Mouse (Mus musculus) kidney, postnatal 10 days (tissue): ENCODE measurements around the gene Sprr2f.

Experiments used
- DNase-seq: peaks from one replicate; pipeline ENCODE4 v3.0.0; 2021; ENCODE audit warnings: mixed read lengths

Sprr2f gene

GRCm38 (mm10) chr3:92364887-92365286 is at the start of gene Sprr2f:
Sprr2f (plus strand) TSS chr3:92365187.
- no peak for DNase-seq

GRCm38 (mm10) chr3:92316320-92316719 is 48.7 kb upstream of the Sprr2f start, which contains the start of gene Sprr2b:
Sprr2b (plus strand) TSS chr3:92316620.
- no peak for DNase-seq

- DNase-seq = no peak
These were observed 47.6 kb upstream of the Sprr2f start for GRCm38 (mm10) chr3:92317384-92317783.

GRCm38 (mm10) chr3:92336278-92336677 is 28.7 kb upstream of the Sprr2f start:
- no peak for DNase-seq

GRCm38 (mm10) chr3:92338840-92339239 is 26.1 kb upstream of the Sprr2f start, which contains the start of gene Sprr2d:
Sprr2d (plus strand) TSS chr3:92339140.
- DNase-seq = no peak

GRCm38 (mm10) chr3:92351843-92352242 is 13.1 kb upstream of the Sprr2f start, which contains the start of gene Sprr2e:
Sprr2e (plus strand) TSS chr3:92352143.
- DNase-seq = no peak

- no peak for DNase-seq
These were observed 3.4 kb upstream of the Sprr2f start for GRCm38 (mm10) chr3:92361619-92362018.

GRCm38 (mm10) chr3:92373613-92374012 is 8.6 kb downstream of the Sprr2f start:
- DNase-seq = no peak

GRCm38 (mm10) chr3:92385385-92385784 is 20.4 kb downstream of the Sprr2f start, which contains the start of gene Sprr2h:
Sprr2h (plus strand) TSS chr3:92385685.
- no peak for DNase-seq

- no peak for DNase-seq
These were observed 29.3 kb downstream of the Sprr2f start for GRCm38 (mm10) chr3:92394301-92394700.

- no peak for DNase-seq
These were observed 42.7 kb downstream of the Sprr2f start, which contains the start of gene Sprr2i for GRCm38 (mm10) chr3:92407691-92408090. Sprr2i (plus strand) TSS chr3:92407991.
